Mouse (Mus musculus) cortical plate, adult 2 months (tissue): ENCODE results near the gene Gnb2.

Source experiments
- CTCF ChIP-seq: fragments of 200-500 bp; IDR thresholded peaks from 2 replicates; pipeline ENCODE4 v1.5.1; 2011; ENCODE audit warnings: mild to moderate bottlenecking, control low read depth, low read length; ENCODE audit not compliant: insufficient read depth; ENCODE audit errors: extremely low read depth
- POLR2A ChIP-seq: fragments of 200-500 bp; IDR thresholded peaks from 2 replicates; pipeline ENCODE4 v1.6.1; 2011; ENCODE audit warnings: mild to moderate bottlenecking, low read length, control low read depth; ENCODE audit not compliant: insufficient read depth; ENCODE audit errors: extremely low read depth

GRCm38 (mm10) chr5:137534762-137535161 is 1.5 kb upstream of the Gnb2 start:
- TF ChIP-seq CTCF (no peak), POLR2A (no peak)
